Mouse (Mus musculus) kidney, postnatal 10 days (tissue): ENCODE measurements around the gene Ear1.
"Not testable (repeated sequence)": the region's sequence is repeated elsewhere in the genome, so short reads cannot be mapped to it uniquely, and the experiment has no call there.

ENCODE experiments used
- DNase-seq: peaks from one replicate; pipeline ENCODE4 v3.0.0; 2021; ENCODE audit warnings: mixed read lengths

Ear1 gene

GRCm38 (mm10) chr14:43796069-43796904 is 79.0 kb downstream of the Ear1 start:
- DNase-seq: peak; percentile 2

GRCm38 (mm10) chr14:43793811-43794210 is 81.5 kb downstream of the Ear1 start:
- DNase-seq: peak; percentile 5

DNA sequence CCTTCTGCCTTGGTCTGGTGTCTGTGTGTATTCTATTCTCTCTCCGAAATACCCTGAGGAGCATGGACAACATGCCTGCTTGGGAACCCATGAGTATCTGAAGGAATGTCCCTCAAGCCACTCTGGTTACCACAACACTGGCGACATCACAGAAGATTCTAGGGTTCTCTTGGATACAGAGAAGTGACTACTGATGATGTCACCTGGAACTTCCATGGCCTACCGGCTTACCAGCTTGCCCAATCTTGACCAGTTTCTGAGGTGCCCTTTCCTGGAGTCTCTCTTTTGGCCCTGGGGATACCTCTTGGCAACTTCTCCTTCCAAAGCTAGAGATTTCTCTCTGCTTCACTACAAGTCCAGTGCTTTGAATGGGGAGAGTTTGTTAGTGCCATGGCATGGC is 90.7 kb downstream of the Ear1 start, which contains the start of gene Gm8180:
TSS of gene Gm8180 (minus strand) at position 101 of the 400 bp plus-strand sequence.
- not testable (repeated sequence) for DNase-seq
